Mouse (Mus musculus) megakaryocyte, embryonic 14.5 days (primary cell): ENCODE results near the gene Slc25a51.

ENCODE experiments used
- FLI1 ChIP-seq: IDR thresholded peaks from 2 replicates; pipeline ENCODE4 v1.6.1; 2012; ENCODE audit warnings: low read length, inconsistent platforms, mixed read lengths
- GATA1 ChIP-seq: IDR thresholded peaks from 3 replicates; pipeline ENCODE4 v1.6.1; 2012; ENCODE audit warnings: mixed read lengths, low read length, inconsistent platforms, borderline replicate concordance

GRCm38 (mm10) chr4:45413674-45414338 lies 5.2 kb upstream of the Slc25a51 start:
- TF ChIP-seq FLI1 (no peak), GATA1 (no peak)
